Mouse (Mus musculus) embryonic facial prominence, embryonic 11.5 days (tissue): Measurements from ENCODE around the gene Btg4. TPM values are rescaled to one million over a fixed set of nuclear protein-coding genes. Genes with fewer than 3 reads are reported as not detected.

Experiments used
- ATAC-seq: fragments of 200-750 bp; cut with Nextera tagmentation; replicated peaks from 2 replicates; pipeline ENCODE4 v1.8.0; 2017; ENCODE audit warnings: low read depth; ENCODE audit not compliant: insufficient number of reproducible peaks, low FRiP score, low TSS enrichment
- DNase-seq: peaks from one replicate; pipeline ENCODE4 v3.0.0-alpha.2; 2015; ENCODE audit warnings: low spot score
- H3K27ac ChIP-seq: fragments of 300-500 bp; sonication (generic); replicated peaks from 2 replicates; pipeline ENCODE4 v1.5.1; 2014; ENCODE audit warnings: mild to moderate bottlenecking, low read depth, low read length, control low read depth
- H3K27me3 ChIP-seq: fragments of 300-500 bp; sonication (generic); 2 replicates; pipeline ENCODE4 v1.6.1; 2014; ENCODE audit warnings: mild to moderate bottlenecking, low read length, moderate library complexity, mixed read lengths; ENCODE audit not compliant: control insufficient read depth, insufficient read depth
- H3K36me3 ChIP-seq: fragments of 300-500 bp; sonication (generic); replicated peaks from 2 replicates; pipeline ENCODE4 v1.6.1; 2014; ENCODE audit warnings: low read depth, mild to moderate bottlenecking, low read length, moderate library complexity, mixed read lengths; ENCODE audit not compliant: control insufficient read depth, insufficient read depth
- H3K4me1 ChIP-seq: fragments of 300-500 bp; sonication (generic); 2 replicates; pipeline ENCODE4 v1.6.1; 2014; ENCODE audit warnings: low read length, mixed read lengths; ENCODE audit not compliant: control insufficient read depth, insufficient read depth
- H3K4me2 ChIP-seq: fragments of 300-500 bp; sonication (generic); 2 replicates; pipeline ENCODE4 v1.6.1; 2014; ENCODE audit warnings: low read depth, mild to moderate bottlenecking, control low read depth, low read length, moderate library complexity
- H3K4me3 ChIP-seq: fragments of 300-500 bp; sonication (generic); 2 replicates; pipeline ENCODE4 v1.5.1; 2014; ENCODE audit warnings: low read depth, low read length, control low read depth
- H3K9ac ChIP-seq: fragments of 300-500 bp; sonication (generic); replicated peaks from 2 replicates; pipeline ENCODE4 v1.6.1; 2014; ENCODE audit warnings: mild to moderate bottlenecking, control low read depth, low read length
- H3K9me3 ChIP-seq: fragments of 300-500 bp; sonication (generic); replicated peaks from 2 replicates; pipeline ENCODE4 v1.6.1; 2016; ENCODE audit warnings: mild to moderate bottlenecking, low read length, inconsistent platforms, mixed read lengths; ENCODE audit not compliant: control insufficient read depth
- WGBS: fragments of 180-500 bp; shearing (Covaris S2); extraction: QIAGEN DNeasy Blood & Tissue Kit; methylation state at CpG from one replicate; pipeline ENCODE4 v1.1.7; 2014; 5-methylcytosine and 5-hydroxymethylcytosine counted together
- polyA plus RNA-seq: library from polyadenylated mRNA; unstranded; fragments of >200 nt; fragmentation: Nextera tagmentation; extraction: Ambion mirVana; gene quantifications from 2 replicates; pipeline ENCODE4 v1.2.1, GENCODE M21; 2014

Gene Btg4
- polyA plus RNA-seq, 1 experiment from 2014 or later, result not detected

DNA sequence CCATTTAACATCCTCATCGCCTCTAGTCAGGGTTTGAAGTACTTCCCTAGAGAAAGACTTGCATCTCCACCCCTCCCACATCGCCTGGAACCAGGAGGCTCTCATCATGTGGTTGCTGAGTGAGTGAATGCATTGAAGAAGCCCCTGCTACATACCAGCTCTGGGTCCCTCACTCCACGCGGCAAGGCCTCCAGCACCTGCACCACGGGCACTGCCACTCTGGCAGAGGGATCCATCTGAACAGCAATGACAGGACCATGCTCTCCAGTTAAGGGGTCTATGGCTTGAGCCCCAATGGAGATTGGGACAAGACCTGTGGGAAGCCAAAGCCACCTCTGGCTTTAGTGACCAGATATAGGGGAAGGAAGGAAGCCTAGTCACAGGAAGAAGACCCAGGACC is 86.6 kb downstream of the Btg4 start:
- H3K36me3 ChIP-seq, result no peaks in the 10 kb centered on the region
- DNase-seq, result no peak
- no peak overlapping the region for H3K9ac ChIP-seq
- ATAC-seq, result no peak
- H3K4me3 ChIP-seq, result no peak overlapping the region
- no peaks in the 10 kb centered on the region; the same call in 1 of the 2 replicates for H3K4me1 ChIP-seq
- no peaks in the 10 kb centered on the region; the same call in 1 of the 2 replicates for H3K27me3 ChIP-seq
- H3K27ac ChIP-seq, result no peak overlapping the region
- H3K9me3 ChIP-seq, result no peaks in the 10 kb centered on the region
- WGBS, result 76% methylated on average over 5 of the region's 5 CpGs
- H3K4me2 ChIP-seq, result no peak overlapping the region

DNA sequence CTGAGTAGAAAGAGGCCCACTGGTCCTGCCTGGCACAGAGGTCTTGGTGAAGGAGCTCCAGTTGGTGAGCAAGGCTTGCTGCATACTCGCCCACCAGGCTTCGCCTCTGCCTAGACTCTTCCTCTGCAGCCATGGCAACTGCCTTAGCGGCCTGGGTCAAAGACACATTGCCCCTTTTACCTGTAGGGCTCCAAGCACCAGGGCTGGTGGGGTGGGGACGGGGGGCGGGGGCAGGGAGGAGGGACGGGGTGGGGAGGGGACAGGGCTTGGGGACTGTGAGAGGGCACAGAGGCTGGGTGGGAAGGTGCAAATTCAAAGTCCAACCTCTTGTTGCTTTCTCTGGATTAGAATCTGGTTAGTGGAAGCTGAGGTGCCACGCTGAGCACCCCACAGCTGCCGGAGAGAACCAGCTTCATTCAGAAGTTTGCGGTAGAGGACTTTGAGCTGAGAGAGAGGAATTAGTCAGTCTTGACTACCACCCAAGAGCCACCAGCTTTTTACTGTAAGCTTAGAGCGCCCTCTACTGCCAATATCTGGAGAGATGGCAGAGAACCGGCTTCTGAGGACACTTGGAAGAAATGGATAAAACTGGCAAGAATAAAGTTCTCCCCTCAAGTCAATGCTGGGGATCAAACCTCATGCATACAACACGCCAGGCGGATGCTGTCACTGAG is 91.5 kb downstream of the Btg4 start:
- no peaks in the 10 kb centered on the region; the same call in 1 of the 2 replicates for H3K4me1 ChIP-seq
- H3K27ac ChIP-seq, result no peak overlapping the region
- no peak for ATAC-seq
- H3K9ac ChIP-seq, result 0 out of 2 replicates have a peak overlapping the region, but pooled peaks have one; percentile 13
- WGBS, result 14% methylated on average over 12 of the region's 13 CpGs
- H3K27me3 ChIP-seq, result no peaks in the 10 kb centered on the region; the same call in 1 of the 2 replicates
- no peaks in the 10 kb centered on the region for H3K36me3 ChIP-seq
- DNase-seq, result peak; percentile 91
- no peaks in the 10 kb centered on the region for H3K9me3 ChIP-seq
- H3K4me2 ChIP-seq, result peak overlapping the region; percentile 27; the same call in 1 of the 2 replicates
- no peak overlapping the region for H3K4me3 ChIP-seq

DNA sequence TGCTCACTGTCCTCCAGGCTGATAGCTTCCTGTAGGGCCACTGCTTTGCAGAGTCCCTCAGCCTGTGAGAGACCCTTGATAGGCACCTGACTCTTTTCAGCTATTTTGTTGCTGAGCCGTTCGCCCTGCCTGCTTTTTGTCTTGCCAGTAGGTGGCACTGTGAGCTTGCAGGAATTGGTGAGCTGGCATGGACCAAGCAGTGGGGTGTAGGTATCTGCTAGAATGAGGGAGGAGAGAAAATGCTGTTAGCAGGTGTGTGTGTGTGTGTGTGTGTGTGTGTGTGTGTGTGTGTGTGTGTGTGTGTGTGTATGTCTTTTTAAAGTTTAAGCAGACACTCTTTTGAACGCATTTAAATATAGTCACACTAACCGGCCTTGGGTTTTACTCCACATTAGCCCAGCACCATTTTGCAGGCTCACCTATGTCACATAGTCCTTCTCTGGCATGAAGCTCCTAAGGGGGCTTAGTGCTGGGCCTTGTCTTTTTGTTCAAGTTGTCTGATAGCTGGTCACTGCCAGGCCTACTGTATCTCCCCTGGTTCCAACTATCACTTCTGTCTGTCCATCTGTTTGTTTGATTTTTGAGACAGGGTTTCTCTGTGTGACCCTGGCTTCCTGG is 101.2 kb downstream of the Btg4 start:
- H3K27ac ChIP-seq, result no peak overlapping the region
- no peak overlapping the region for H3K9ac ChIP-seq
- no peaks in the 10 kb centered on the region for H3K4me1 ChIP-seq
- H3K4me3 ChIP-seq, result no peak overlapping the region
- WGBS, result 34% methylated on average over 4 of the region's 4 CpGs
- no peaks in the 10 kb centered on the region for H3K36me3 ChIP-seq
- 0 out of 2 replicates have a peak, but pooled peaks cover 2% of the 10 kb centered on the region for H3K27me3 ChIP-seq
- no peaks in the 10 kb centered on the region for H3K9me3 ChIP-seq
- 0 out of 2 replicates have a peak, but pooled peaks have one; percentile 72 for ATAC-seq
- peak; percentile 82 for DNase-seq
- H3K4me2 ChIP-seq, result no peak overlapping the region

DNA sequence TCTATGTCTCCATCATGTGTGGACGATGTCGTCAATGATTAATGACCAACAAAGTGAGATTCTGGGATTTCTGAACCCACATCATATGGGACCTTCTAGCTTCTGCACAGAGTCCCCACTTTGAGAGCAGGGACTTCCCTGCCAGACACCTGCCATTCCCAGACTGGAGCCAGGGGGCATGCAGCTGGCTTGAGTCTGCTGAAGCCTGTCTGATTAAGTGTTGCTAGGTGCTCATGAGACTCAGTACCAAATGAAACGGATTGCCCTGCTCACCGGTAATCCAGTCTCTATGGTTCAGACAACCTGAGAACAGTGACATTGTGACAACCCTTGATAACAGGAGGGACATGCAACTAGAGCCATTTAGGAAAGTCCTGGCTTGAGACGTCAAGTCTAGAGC is 103.3 kb downstream of the Btg4 start:
- no peak for ATAC-seq
- 84% methylated on average over 5 of the region's 5 CpGs for WGBS
- H3K4me3 ChIP-seq, result no peak overlapping the region

DNA sequence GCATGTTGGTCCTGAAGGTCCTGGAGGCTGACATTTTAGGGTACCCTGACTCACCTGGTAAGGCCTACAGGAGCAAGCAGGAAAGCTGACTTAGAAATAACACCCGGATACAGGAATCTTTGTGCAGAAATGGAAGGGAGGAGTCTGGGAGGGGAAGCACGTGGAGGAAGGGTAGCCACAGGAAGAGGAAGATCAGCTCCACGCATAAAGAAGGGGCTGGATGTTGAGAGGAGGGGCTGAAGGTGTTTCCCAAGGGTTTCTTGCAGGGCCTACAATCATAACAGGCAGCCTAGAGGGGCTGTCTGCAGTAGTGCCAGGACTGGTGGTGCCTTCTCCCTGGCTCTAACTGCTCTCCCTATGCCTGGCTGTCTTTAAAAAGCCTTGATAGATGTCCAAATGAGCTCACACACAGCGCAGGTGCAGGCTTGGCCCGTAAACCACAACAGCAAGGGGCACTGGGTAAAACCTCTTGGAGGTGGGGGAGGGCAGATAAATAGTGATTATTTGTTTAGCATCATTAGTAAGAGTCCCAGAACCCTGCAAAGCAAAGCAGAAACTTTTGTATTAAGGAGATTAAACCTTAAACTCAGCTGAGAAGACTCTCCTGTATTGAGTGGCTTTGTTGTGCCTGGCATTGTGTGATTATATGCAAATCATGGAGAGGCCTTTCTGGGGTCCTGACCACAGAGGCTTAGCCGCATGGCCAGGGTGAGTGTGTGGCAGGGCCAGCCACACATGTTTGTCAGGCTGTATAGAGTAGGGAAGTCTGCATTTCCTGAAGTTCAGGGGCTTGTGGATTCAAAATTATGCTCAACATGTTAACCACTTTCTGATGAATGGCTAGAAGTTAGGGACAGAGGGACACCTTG is 104.8 kb downstream of the Btg4 start, which contains the start of gene Gm32742:
Gene Gm32742 (minus strand): TSS at position 206 of the 869 bp plus-strand sequence.
- Histone ChIP-seq H3K4me3 (no peak within 1 kb of the TSS), H3K4me2 (no peak within 1 kb of the TSS), H3K4me1 (no peaks in the 10 kb centered on the region), H3K36me3 (no peaks in the 10 kb centered on the region), H3K9me3 (no peaks in the 10 kb centered on the region), H3K9ac (no peak within 1 kb of the TSS), H3K27ac (no peak within 1 kb of the TSS), H3K27me3 (0 out of 2 replicates have a peak, but pooled peaks cover under 1% of the 10 kb centered on the region)
- DNase-seq (no peak), ATAC-seq (no peak)
- WGBS, result 40% methylated on average over 6 of the region's 6 CpGs

More for the DNA sequence above, 103.3 kb downstream of the Btg4 start:
- H3K9me3 ChIP-seq, result no peaks in the 10 kb centered on the region
- H3K36me3 ChIP-seq, result no peaks in the 10 kb centered on the region
- H3K27ac ChIP-seq, result no peak overlapping the region
- no peak overlapping the region for H3K4me2 ChIP-seq
- no peaks in the 10 kb centered on the region for H3K4me1 ChIP-seq
- no peak overlapping the region for H3K9ac ChIP-seq
- H3K27me3 ChIP-seq, result 0 out of 2 replicates have a peak, but pooled peaks cover 2% of the 10 kb centered on the region
- DNase-seq, result no peak

DNA sequence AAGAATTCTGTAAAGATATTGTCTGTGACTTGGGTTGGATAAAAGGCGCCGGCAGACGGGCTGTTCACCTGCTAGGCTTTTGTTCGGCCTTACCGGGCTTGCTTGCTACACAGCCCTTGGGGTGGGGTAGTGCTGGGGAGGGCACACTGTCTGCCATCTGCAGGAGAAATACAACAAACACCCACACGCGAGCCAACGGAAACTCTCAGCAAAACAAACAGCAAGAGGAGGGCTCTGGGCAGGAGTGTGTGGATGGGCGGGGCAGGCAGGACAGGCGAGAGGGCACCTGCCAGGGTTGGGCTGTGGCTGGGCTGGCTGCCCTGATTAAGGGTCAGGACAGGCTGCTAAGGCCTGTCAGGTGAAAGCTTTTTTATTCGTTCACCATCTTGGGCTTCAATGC is 107.3 kb downstream of the Btg4 start:
- H3K27ac ChIP-seq, result no peak overlapping the region
- no peak overlapping the region for H3K4me3 ChIP-seq
- DNase-seq, result no peak
- H3K9me3 ChIP-seq, result no peaks in the 10 kb centered on the region
- H3K9ac ChIP-seq, result no peak overlapping the region
- no peaks in the 10 kb centered on the region for H3K27me3 ChIP-seq
- no peak overlapping the region for H3K4me2 ChIP-seq
- H3K4me1 ChIP-seq, result no peaks in the 10 kb centered on the region
- no peaks in the 10 kb centered on the region for H3K36me3 ChIP-seq
- no peak for ATAC-seq
- 54% methylated on average over 11 of the region's 11 CpGs for WGBS

DNA sequence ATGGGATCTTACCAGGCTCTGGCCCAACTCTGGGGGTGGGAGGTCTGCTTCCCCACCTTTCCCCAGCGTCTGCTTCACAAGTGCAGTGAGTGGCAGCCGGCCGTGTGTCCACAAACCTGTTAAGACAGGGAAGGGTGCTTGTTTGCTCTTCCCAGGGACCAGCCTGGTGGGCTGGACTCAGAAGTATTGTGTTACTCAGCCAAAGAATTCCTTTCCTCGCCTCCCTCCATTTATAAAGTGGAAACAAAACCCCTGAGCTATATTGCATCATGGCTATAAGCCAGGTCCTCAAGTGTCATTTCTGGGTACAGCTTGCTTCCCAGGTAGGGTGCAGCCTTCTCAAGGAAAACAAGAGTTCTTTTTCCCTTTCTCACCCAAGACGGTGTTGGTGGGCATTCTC is 108.0 kb downstream of the Btg4 start:
- ATAC-seq, result no peak
- no peaks in the 10 kb centered on the region for H3K27me3 ChIP-seq

More for the DNA sequence above, 108.0 kb downstream of the Btg4 start:
- H3K36me3 ChIP-seq, result no peaks in the 10 kb centered on the region
- no peak overlapping the region for H3K4me2 ChIP-seq
- no peak for DNase-seq
- no peaks in the 10 kb centered on the region for H3K9me3 ChIP-seq
- 68% methylated on average over 5 of the region's 5 CpGs for WGBS
- no peak overlapping the region for H3K27ac ChIP-seq
- no peak overlapping the region for H3K9ac ChIP-seq
- no peaks in the 10 kb centered on the region for H3K4me1 ChIP-seq
- H3K4me3 ChIP-seq, result no peak overlapping the region
